Mouse (Mus musculus) cerebellum, adult 11 months (tissue): ENCODE measurements around the gene Cebpg.

Experiments used
- DNase-seq: peaks from one replicate; pipeline ENCODE4 v3.0.0; 2022

The Cebpg gene

GRCm38 (mm10) chr7:35023251-35023650 lies 33.1 kb downstream of the Cebpg start:
- DNase-seq = no peak

GRCm38 (mm10) chr7:35021365-35021764 lies 35.0 kb downstream of the Cebpg start:
- DNase-seq = no peak

- DNase-seq = no peak
Measured at GRCm38 (mm10) chr7:35015252-35015651, 41.1 kb downstream of the Cebpg start.

GRCm38 (mm10) chr7:35013228-35013627 lies 43.1 kb downstream of the Cebpg start:
- no peak for DNase-seq

- no peak for DNase-seq
Measured at GRCm38 (mm10) chr7:35006661-35007060, 49.7 kb downstream of the Cebpg start.

- no peak for DNase-seq
Measured at GRCm38 (mm10) chr7:35003171-35003737, 53.1 kb downstream of the Cebpg start.

- DNase-seq = peak; percentile 8
Measured at GRCm38 (mm10) chr7:35000839-35001238, 55.5 kb downstream of the Cebpg start.
